Mouse (Mus musculus) lung, postnatal 0 days (tissue): Measurements from ENCODE around the gene Adamtsl3.

ENCODE experiments used
- CTCF ChIP-seq: IDR thresholded peaks from 2 replicates; pipeline ENCODE4 v1.5.1; 2016; ENCODE audit warnings: antibody characterized with exemption, mild to moderate bottlenecking
- EP300 ChIP-seq: IDR thresholded peaks from 2 replicates; pipeline ENCODE4 v1.6.1; 2016; ENCODE audit warnings: antibody characterized with exemption, mild to moderate bottlenecking, control low read depth

- TF ChIP-seq CTCF = no peak
- TF ChIP-seq EP300 = no peak
These were observed 141.1 kb downstream of the Adamtsl3 start for GRCm38 (mm10) chr7:82476441-82477221.
